Mouse (Mus musculus) frontal cortex, postnatal 14 days (tissue): Measurements from ENCODE around the gene Nell1.
A peak's percentile ranks its signal among the peaks of the same experiment; 100 is the strongest.

Experiments used
- DNase-seq, 2 experiments: peaks; one replicate each; pipeline ENCODE4 v3.0.0; 2022; ENCODE audit warnings: low spot score in 2 of 2

Gene Nell1

GRCm38 (mm10) chr7:50260016-50260415 is 285.4 kb downstream of the Nell1 start:
- DNase-seq: no peak

- no peak for DNase-seq
These were observed 320.8 kb downstream of the Nell1 start for GRCm38 (mm10) chr7:50295508-50295907.

GRCm38 (mm10) chr7:50338226-50338625 is 363.6 kb downstream of the Nell1 start:
- no peak for DNase-seq

GRCm38 (mm10) chr7:50338757-50339156 is 364.1 kb downstream of the Nell1 start:
- no peak for DNase-seq

GRCm38 (mm10) chr7:50351564-50351963 is 376.9 kb downstream of the Nell1 start:
- no peak for DNase-seq

GRCm38 (mm10) chr7:50357213-50357612 is 382.5 kb downstream of the Nell1 start:
- no peak for DNase-seq

- no peak for DNase-seq
These were observed 387.4 kb downstream of the Nell1 start for GRCm38 (mm10) chr7:50362039-50362438.

- peak; percentile 50 to 59 for DNase-seq
These were observed 400.2 kb downstream of the Nell1 start for GRCm38 (mm10) chr7:50374876-50375275.

- no peak for DNase-seq
These were observed 435.8 kb downstream of the Nell1 start for GRCm38 (mm10) chr7:50410421-50410820.

GRCm38 (mm10) chr7:50419976-50420375 is 445.3 kb downstream of the Nell1 start:
- DNase-seq: no peak

- no peak for DNase-seq
These were observed 447.9 kb downstream of the Nell1 start for GRCm38 (mm10) chr7:50422422-50423195.

- DNase-seq: no peak
These were observed 455.1 kb downstream of the Nell1 start for GRCm38 (mm10) chr7:50429725-50430124.

GRCm38 (mm10) chr7:50441237-50441636 is 466.6 kb downstream of the Nell1 start:
- DNase-seq: no peak

- no peak for DNase-seq
These were observed 472.7 kb downstream of the Nell1 start for GRCm38 (mm10) chr7:50447316-50447715.

- no peak for DNase-seq
These were observed 493.1 kb downstream of the Nell1 start for GRCm38 (mm10) chr7:50467742-50468141.

- DNase-seq: no peak
These were observed 495.9 kb downstream of the Nell1 start for GRCm38 (mm10) chr7:50470555-50470954.

GRCm38 (mm10) chr7:50482011-50482410 is 507.3 kb downstream of the Nell1 start:
- no peak for DNase-seq

GRCm38 (mm10) chr7:50485304-50485703 is 510.6 kb downstream of the Nell1 start:
- peak in 1 of 2 experiments; percentile 23 for DNase-seq

GRCm38 (mm10) chr7:50486884-50487420 is 512.3 kb downstream of the Nell1 start:
- no peak for DNase-seq

GRCm38 (mm10) chr7:50501562-50501961 is 526.9 kb downstream of the Nell1 start:
- DNase-seq: no peak

- no peak for DNase-seq
These were observed 532.4 kb downstream of the Nell1 start for GRCm38 (mm10) chr7:50507047-50507446.

- no peak for DNase-seq
These were observed 540.2 kb downstream of the Nell1 start for GRCm38 (mm10) chr7:50514830-50515229.

- no peak for DNase-seq
These were observed 542.0 kb downstream of the Nell1 start for GRCm38 (mm10) chr7:50516681-50517080.
